Mouse (Mus musculus): ENCODE results near the gene Gm21969. TPM values are rescaled to one million over a fixed set of nuclear protein-coding genes. Genes with fewer than 3 reads are reported as not detected.

The Gm21969 gene
- total RNA-seq, 4 experiments from 2014 or later = not detected

- DNase-seq (ENCODE audit: low spot score in 2 of 2) = no peak
Measured at GRCm38 (mm10) chr4:139617001-139617364, 14.0 kb downstream of the Gm21969 start.

GRCm38 (mm10) chr4:139619765-139620164 lies 16.8 kb downstream of the Gm21969 start:
- no peak for DNase-seq (ENCODE audit: low spot score in 2 of 2)

GRCm38 (mm10) chr4:139622373-139623282 lies 19.6 kb downstream of the Gm21969 start, which contains the start of gene Aldh4a1:
Gene Aldh4a1 (plus strand): TSS chr4:139622866.
- peak; percentile 76 to 96 for DNase-seq (ENCODE audit: low spot score in 2 of 2)

- DNase-seq (ENCODE audit: low spot score in 2 of 2) = no peak
Measured at GRCm38 (mm10) chr4:139623434-139624115, 20.6 kb downstream of the Gm21969 start.

- DNase-seq (ENCODE audit: low spot score in 2 of 2) = no peak
Measured at GRCm38 (mm10) chr4:139624116-139624489, 21.1 kb downstream of the Gm21969 start.

- no peak for DNase-seq (ENCODE audit: low spot score in 2 of 2)
Measured at GRCm38 (mm10) chr4:139624706-139625105, 21.7 kb downstream of the Gm21969 start.

- DNase-seq (ENCODE audit: low spot score in 2 of 2) = no peak
Measured at GRCm38 (mm10) chr4:139627361-139627760, 24.4 kb downstream of the Gm21969 start.

GRCm38 (mm10) chr4:139630171-139630570 lies 27.2 kb downstream of the Gm21969 start:
- no peak for DNase-seq (ENCODE audit: low spot score in 2 of 2)

- DNase-seq (ENCODE audit: low spot score in 2 of 2) = no peak
Measured at GRCm38 (mm10) chr4:139631141-139631540, 28.2 kb downstream of the Gm21969 start.

- DNase-seq (ENCODE audit: low spot score in 2 of 2) = no peak
Measured at GRCm38 (mm10) chr4:139631569-139632253, 28.7 kb downstream of the Gm21969 start.

- no peak for DNase-seq (ENCODE audit: low spot score in 2 of 2)
Measured at GRCm38 (mm10) chr4:139632254-139632580, 29.2 kb downstream of the Gm21969 start.

GRCm38 (mm10) chr4:139636373-139636772 lies 33.4 kb downstream of the Gm21969 start:
- peak in 1 of 2 experiments; percentile 79 for DNase-seq (ENCODE audit: low spot score in 2 of 2)

- no peak for DNase-seq (ENCODE audit: low spot score in 2 of 2)
Measured at GRCm38 (mm10) chr4:139637847-139638246, 34.9 kb downstream of the Gm21969 start.

- no peak for DNase-seq (ENCODE audit: low spot score in 2 of 2)
Measured at GRCm38 (mm10) chr4:139638356-139638755, 35.4 kb downstream of the Gm21969 start.

GRCm38 (mm10) chr4:139639801-139640200 lies 36.8 kb downstream of the Gm21969 start:
- DNase-seq (ENCODE audit: low spot score in 2 of 2) = no peak

- no peak for DNase-seq (ENCODE audit: low spot score in 2 of 2)
Measured at GRCm38 (mm10) chr4:139640333-139640732, 37.3 kb downstream of the Gm21969 start.

- no peak for DNase-seq (ENCODE audit: low spot score in 2 of 2)
Measured at GRCm38 (mm10) chr4:139640775-139641174, 37.8 kb downstream of the Gm21969 start.

- no peak for DNase-seq (ENCODE audit: low spot score in 2 of 2)
Measured at GRCm38 (mm10) chr4:139641829-139642425, 38.9 kb downstream of the Gm21969 start.

GRCm38 (mm10) chr4:139643972-139644371 lies 41.0 kb downstream of the Gm21969 start:
- DNase-seq (ENCODE audit: low spot score in 2 of 2) = peak in 1 of 2 experiments; percentile 83

- DNase-seq (ENCODE audit: low spot score in 2 of 2) = no peak
Measured at GRCm38 (mm10) chr4:139646916-139647315, 43.9 kb downstream of the Gm21969 start.

GRCm38 (mm10) chr4:139650086-139650743 lies 47.2 kb downstream of the Gm21969 start:
- no peak for DNase-seq (ENCODE audit: low spot score in 2 of 2)

Data from left cerebral cortex, adult 8-10 months (tissue).